Mouse (Mus musculus) lung, postnatal 0 days (tissue): ENCODE data around the gene Gkn1.

ENCODE experiments used
- CTCF ChIP-seq: IDR thresholded peaks from 2 replicates; pipeline ENCODE4 v1.5.1; 2016; ENCODE audit warnings: antibody characterized with exemption, mild to moderate bottlenecking
- EP300 ChIP-seq: IDR thresholded peaks from 2 replicates; pipeline ENCODE4 v1.6.1; 2016; ENCODE audit warnings: antibody characterized with exemption, mild to moderate bottlenecking, control low read depth

- TF ChIP-seq CTCF (no peak), EP300 (no peak)
Measured at GRCm38 (mm10) chr6:87389455-87389989, 38.8 kb upstream of the Gkn1 start.
